Mouse (Mus musculus) forebrain, embryonic 12.5 days (tissue): Measurements from ENCODE around the gene 1700021F05Rik. TPM values are rescaled to one million over a fixed set of nuclear protein-coding genes. Genes with fewer than 3 reads are reported as not detected.
"Not testable (repeated sequence)": the region's sequence is repeated elsewhere in the genome, so short reads cannot be mapped to it uniquely, and the experiment has no call there.

ENCODE experiments used
- ATAC-seq: fragments of 200-750 bp; cut with Nextera tagmentation; 2 replicates; pipeline ENCODE4 v1.8.0; 2017; ENCODE audit warnings: moderate TSS enrichment; ENCODE audit not compliant: low FRiP score
- H3K27ac ChIP-seq: fragments of 300-500 bp; sonication (generic); 2 replicates; pipeline ENCODE4 v1.5.1; 2016; ENCODE audit warnings: mild to moderate bottlenecking
- H3K27me3 ChIP-seq: fragments of 300-500 bp; sonication (generic); 2 replicates; pipeline ENCODE4 v1.6.1; 2016; ENCODE audit warnings: mild to moderate bottlenecking
- H3K36me3 ChIP-seq: fragments of 300-500 bp; sonication (generic); replicated peaks from 2 replicates; pipeline ENCODE4 v1.6.1; 2016; ENCODE audit warnings: mild to moderate bottlenecking
- H3K4me1 ChIP-seq: fragments of 300-500 bp; sonication (generic); 2 replicates; pipeline ENCODE4 v1.6.1; 2016
- H3K4me2 ChIP-seq: fragments of 300-500 bp; sonication (generic); 2 replicates; pipeline ENCODE4 v1.6.1; 2016; ENCODE audit warnings: mild to moderate bottlenecking, moderate library complexity
- H3K4me3 ChIP-seq: fragments of 300-500 bp; sonication (generic); replicated peaks from 2 replicates; pipeline ENCODE4 v1.5.1; 2016; ENCODE audit warnings: mild to moderate bottlenecking
- H3K9ac ChIP-seq: fragments of 300-500 bp; sonication (generic); 2 replicates; pipeline ENCODE4 v1.6.1; 2016; ENCODE audit warnings: mild to moderate bottlenecking
- H3K9me3 ChIP-seq: fragments of 300-500 bp; sonication (generic); 2 replicates; pipeline ENCODE4 v1.6.1; 2016
- WGBS: fragments of 180-500 bp; shearing (Covaris S2); methylation state at CpG from one replicate; pipeline ENCODE4 v1.1.7; 2016; 5-methylcytosine and 5-hydroxymethylcytosine counted together
- polyA plus RNA-seq: library from polyadenylated mRNA; unstranded; fragments of >200 nt; fragmentation: Nextera tagmentation; extraction: Ambion mirVana; gene quantifications from 2 replicates; pipeline ENCODE4 v1.2.1, GENCODE M21; 2016

Gene 1700021F05Rik
- polyA plus RNA-seq, 1 experiment from 2014 or later: 60.8 TPM

- WGBS: 19% methylated on average over 15 of the region's 15 CpGs
- peaks cover 59% of the 10 kb centered on the region for H3K36me3 ChIP-seq
- H3K27ac ChIP-seq: peak overlapping the region; percentile 87
- no peaks in the 10 kb centered on the region for H3K9me3 ChIP-seq
- peak overlapping the region; percentile 13; the same call in 1 of the 2 replicates for H3K4me2 ChIP-seq
- no peaks in the 10 kb centered on the region for H3K27me3 ChIP-seq
- H3K4me1 ChIP-seq: peaks cover 25% of the 10 kb centered on the region
- ATAC-seq: peak; percentile 79
- no peak overlapping the region for H3K4me3 ChIP-seq
- peak overlapping the region; percentile 33 for H3K9ac ChIP-seq
Measured at GRCm38 (mm10) chr10:43527283-43528269, 13.2 kb downstream of the 1700021F05Rik start.

GRCm38 (mm10) chr10:43523931-43524330 is 16.9 kb downstream of the 1700021F05Rik start, which contains the start of gene Gm9803:
Gene Gm9803 (plus strand): TSS chr10:43524084.
- not testable (repeated sequence) for H3K4me3 ChIP-seq, ATAC-seq
- WGBS: 94% methylated on average over 10 of the region's 10 CpGs

DNA sequence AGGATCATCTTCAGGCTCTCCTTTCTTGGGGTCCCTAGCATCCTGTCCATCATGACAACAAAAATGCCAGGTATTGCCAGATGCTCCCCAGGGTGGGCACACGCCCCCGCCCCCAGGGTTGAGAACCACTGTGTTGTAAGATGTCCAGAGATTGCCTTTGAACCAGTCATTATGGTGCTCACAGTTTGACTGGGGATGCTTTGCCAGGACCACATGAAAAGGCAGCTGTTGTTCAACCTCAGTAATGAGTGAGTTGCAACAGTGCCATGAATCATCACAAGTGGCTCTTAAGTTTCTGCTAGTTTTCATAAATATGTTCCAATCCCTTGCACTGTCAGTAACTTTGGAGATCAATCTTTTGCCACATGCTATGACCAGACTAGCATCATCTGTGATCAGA is 20.8 kb downstream of the 1700021F05Rik start:
- Histone ChIP-seq H3K4me1 (no peaks in the 10 kb centered on the region), H3K9ac (no peak overlapping the region), H3K4me2 (no peak overlapping the region), H3K27ac (no peak overlapping the region), H3K36me3 (peaks cover 6% of the 10 kb centered on the region), H3K27me3 (no peaks in the 10 kb centered on the region), H3K4me3 (no peak overlapping the region), H3K9me3 (no peaks in the 10 kb centered on the region)
- 92% methylated on average over 2 of the region's 2 CpGs for WGBS
- ATAC-seq: no peak

More at GRCm38 (mm10) chr10:43523931-43524330, 16.9 kb downstream of the 1700021F05Rik start, which contains the start of gene Gm9803:
- not testable (repeated sequence) for H3K4me2 ChIP-seq, H3K9me3 ChIP-seq, H3K27me3 ChIP-seq, H3K9ac ChIP-seq, H3K27ac ChIP-seq
- Histone ChIP-seq H3K4me1 (peaks cover 25% of the 10 kb centered on the region), H3K36me3 (peaks cover 25% of the 10 kb centered on the region)

- peaks cover 12% of the 10 kb centered on the region for H3K36me3 ChIP-seq
- no peak overlapping the region for H3K9ac ChIP-seq
- H3K27ac ChIP-seq: no peak overlapping the region
- no peak overlapping the region for H3K4me2 ChIP-seq
- no peaks in the 10 kb centered on the region for H3K27me3 ChIP-seq
- H3K4me3 ChIP-seq: no peak overlapping the region
- no peak for ATAC-seq
- no peaks in the 10 kb centered on the region for H3K9me3 ChIP-seq
- no peaks in the 10 kb centered on the region for H3K4me1 ChIP-seq
- WGBS: 92% methylated on average over 11 of the region's 13 CpGs
Measured at GRCm38 (mm10) chr10:43518368-43518767, 22.4 kb downstream of the 1700021F05Rik start.

DNA sequence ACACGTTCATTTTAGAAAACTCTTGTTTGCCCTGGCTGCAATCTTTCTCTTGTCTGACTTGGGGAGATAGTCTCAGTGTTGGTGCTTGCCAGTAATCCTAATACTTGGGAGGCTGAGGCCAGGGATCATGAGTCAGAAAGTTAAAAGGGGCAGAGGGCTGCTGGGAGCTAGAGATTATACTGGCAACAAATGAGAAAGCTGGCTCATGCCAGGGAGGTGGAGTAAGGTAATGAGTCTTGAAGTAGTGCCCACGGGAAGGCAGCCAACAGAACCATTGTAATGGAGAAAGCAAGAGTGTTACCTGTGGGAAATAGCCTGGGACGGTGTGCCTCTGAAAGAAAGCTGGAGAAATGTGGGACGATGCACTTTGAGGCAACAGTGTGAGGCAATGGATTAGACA is 23.0 kb downstream of the 1700021F05Rik start:
- Histone ChIP-seq H3K27me3 (no peaks in the 10 kb centered on the region), H3K4me2 (no peak overlapping the region), H3K4me1 (no peaks in the 10 kb centered on the region), H3K36me3 (peaks cover 18% of the 10 kb centered on the region), H3K27ac (no peak overlapping the region), H3K4me3 (no peak overlapping the region), H3K9me3 (no peaks in the 10 kb centered on the region), H3K9ac (no peak overlapping the region)
- no peak for ATAC-seq
- 71% methylated on average over 4 of the region's 4 CpGs for WGBS

- ATAC-seq: no peak
- Histone ChIP-seq H3K27ac (no peak overlapping the region), H3K4me1 (no peaks in the 10 kb centered on the region), H3K4me2 (no peak overlapping the region), H3K36me3 (peaks cover 22% of the 10 kb centered on the region), H3K27me3 (no peaks in the 10 kb centered on the region), H3K9me3 (no peaks in the 10 kb centered on the region), H3K4me3 (no peak overlapping the region), H3K9ac (no peak overlapping the region)
- WGBS: 82% methylated on average over 6 of the region's 6 CpGs
Measured at GRCm38 (mm10) chr10:43516992-43517660, 23.7 kb downstream of the 1700021F05Rik start.

DNA sequence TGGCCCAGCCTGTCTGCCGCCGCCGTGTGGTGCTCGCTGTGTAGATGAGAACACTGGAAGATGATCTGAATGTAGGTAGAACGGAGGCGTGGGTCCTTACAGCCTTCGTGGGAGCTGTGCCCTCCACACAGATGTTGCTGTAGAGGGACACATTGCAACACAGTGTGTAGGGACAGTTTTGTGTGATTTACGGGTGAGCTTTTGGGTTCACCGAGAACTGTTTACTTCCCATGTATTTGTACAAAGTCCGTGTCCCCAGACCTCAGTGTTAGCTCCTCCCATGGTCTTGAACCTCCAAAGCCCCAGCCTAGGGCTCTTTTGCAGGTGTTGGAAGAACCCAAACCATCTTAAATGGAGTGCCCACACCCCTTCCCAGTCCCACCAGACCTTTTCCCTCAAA is 27.8 kb downstream of the 1700021F05Rik start:
- Histone ChIP-seq H3K4me3 (no peak overlapping the region), H3K27ac (no peak overlapping the region), H3K9ac (no peak overlapping the region), H3K36me3 (peaks cover 54% of the 10 kb centered on the region), H3K4me1 (no peaks in the 10 kb centered on the region), H3K9me3 (no peaks in the 10 kb centered on the region), H3K4me2 (no peak overlapping the region), H3K27me3 (no peaks in the 10 kb centered on the region)
- ATAC-seq: no peak
- WGBS: 97% methylated on average over 10 of the region's 10 CpGs

DNA sequence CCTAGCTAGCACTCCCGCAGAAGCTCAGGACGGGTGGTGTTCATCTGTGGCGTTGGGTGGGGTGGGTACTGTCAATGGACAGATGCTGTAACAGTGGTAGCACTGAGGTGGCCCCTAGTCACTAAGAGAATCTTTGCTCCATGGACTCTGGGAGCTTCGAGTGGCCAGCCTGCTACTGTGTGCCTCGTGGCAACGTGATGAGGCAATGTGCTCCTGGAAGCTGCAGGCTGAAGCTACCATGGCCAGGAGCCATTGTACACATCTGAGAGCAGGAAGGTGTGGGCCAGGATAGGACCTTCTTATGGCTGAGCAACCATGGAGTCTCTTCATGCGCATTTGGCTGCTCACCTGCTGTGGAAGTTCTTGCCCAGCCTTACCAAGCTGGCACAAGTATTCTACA is 31.6 kb downstream of the 1700021F05Rik start:
- H3K36me3 ChIP-seq: peaks cover 60% of the 10 kb centered on the region
- H3K27me3 ChIP-seq: no peaks in the 10 kb centered on the region
- H3K4me3 ChIP-seq: no peak overlapping the region
- H3K9me3 ChIP-seq: no peaks in the 10 kb centered on the region
- no peaks in the 10 kb centered on the region for H3K4me1 ChIP-seq
- ATAC-seq: no peak
- H3K9ac ChIP-seq: no peak overlapping the region
- H3K27ac ChIP-seq: no peak overlapping the region
- 95% methylated on average over 7 of the region's 7 CpGs for WGBS
- H3K4me2 ChIP-seq: no peak overlapping the region

DNA sequence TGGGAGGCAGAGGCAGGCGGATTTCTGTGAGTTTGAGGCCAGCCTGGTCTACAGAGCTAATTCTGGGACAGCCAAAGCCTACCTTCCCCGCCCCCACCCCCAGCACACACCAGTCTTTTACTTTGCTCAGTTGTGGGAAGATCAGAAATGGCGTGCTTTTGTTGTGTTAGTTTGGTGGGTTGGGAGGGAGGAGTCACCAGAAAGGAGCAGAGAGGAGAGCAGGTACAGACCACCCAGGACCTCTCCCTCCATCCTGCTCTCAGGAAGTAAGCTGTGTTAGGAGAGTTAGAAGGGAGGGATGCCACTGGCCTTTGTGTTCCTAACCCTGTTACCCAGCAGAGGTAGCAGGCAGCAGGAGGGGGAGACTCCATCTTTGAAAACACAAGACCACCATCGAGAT is 33.7 kb downstream of the 1700021F05Rik start:
- Histone ChIP-seq H3K9ac (no peak overlapping the region), H3K9me3 (no peaks in the 10 kb centered on the region), H3K4me3 (no peak overlapping the region), H3K4me1 (no peaks in the 10 kb centered on the region), H3K27ac (no peak overlapping the region), H3K27me3 (no peaks in the 10 kb centered on the region), H3K4me2 (no peak overlapping the region), H3K36me3 (peaks cover 57% of the 10 kb centered on the region)
- ATAC-seq: no peak
- WGBS: 78% methylated on average over 4 of the region's 4 CpGs

- 100% methylated on average over 1 of the region's 1 CpGs for WGBS
- Histone ChIP-seq H3K4me2 (no peak overlapping the region), H3K27me3 (no peaks in the 10 kb centered on the region), H3K27ac (no peak overlapping the region), H3K9ac (no peak overlapping the region), H3K9me3 (no peaks in the 10 kb centered on the region), H3K4me3 (no peak overlapping the region), H3K36me3 (peaks cover 46% of the 10 kb centered on the region), H3K4me1 (no peaks in the 10 kb centered on the region)
- ATAC-seq: no peak
Measured at GRCm38 (mm10) chr10:43504291-43504690, 36.5 kb downstream of the 1700021F05Rik start.

- WGBS: 92% methylated on average over 4 of the region's 4 CpGs
- no peak for ATAC-seq
Measured at GRCm38 (mm10) chr10:43502599-43502998, 38.2 kb downstream of the 1700021F05Rik start.

DNA sequence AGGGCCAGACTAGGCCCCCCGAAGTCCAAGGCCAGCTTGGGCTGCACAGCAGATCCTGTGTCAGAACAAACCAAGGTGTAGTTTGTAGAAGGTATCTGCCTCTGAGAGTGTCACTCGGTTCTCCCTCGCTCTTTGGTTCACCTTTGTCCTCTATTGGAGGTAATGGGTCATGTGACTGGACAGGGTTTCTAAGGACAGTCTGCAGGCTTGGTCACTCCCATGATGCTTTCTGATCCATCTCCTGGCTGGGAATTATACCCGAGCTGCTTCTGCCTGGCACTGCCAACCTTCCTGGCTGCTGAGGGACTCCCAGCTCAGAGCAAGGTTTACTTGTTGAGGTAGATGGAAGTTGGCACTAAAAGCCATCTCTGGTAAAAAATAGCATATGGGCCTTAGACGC is 49.9 kb downstream of the 1700021F05Rik start:
- no peak overlapping the region for H3K4me2 ChIP-seq
- peaks cover 20% of the 10 kb centered on the region for H3K36me3 ChIP-seq
- peaks cover 6% of the 10 kb centered on the region; the same call in 1 of the 2 replicates for H3K4me1 ChIP-seq
- WGBS: 86% methylated on average over 5 of the region's 5 CpGs
- H3K9ac ChIP-seq: no peak overlapping the region
- no peaks in the 10 kb centered on the region for H3K27me3 ChIP-seq
- H3K4me3 ChIP-seq: no peak overlapping the region
- no peaks in the 10 kb centered on the region for H3K9me3 ChIP-seq
- no peak for ATAC-seq
- H3K27ac ChIP-seq: no peak overlapping the region

More at GRCm38 (mm10) chr10:43502599-43502998, 38.2 kb downstream of the 1700021F05Rik start:
- H3K27me3 ChIP-seq: no peaks in the 10 kb centered on the region
- peaks cover 57% of the 10 kb centered on the region for H3K36me3 ChIP-seq
- no peak overlapping the region for H3K9ac ChIP-seq
- no peak overlapping the region for H3K27ac ChIP-seq
- H3K4me3 ChIP-seq: no peak overlapping the region
- no peaks in the 10 kb centered on the region for H3K9me3 ChIP-seq
- no peak overlapping the region for H3K4me2 ChIP-seq
- no peaks in the 10 kb centered on the region for H3K4me1 ChIP-seq
